Mouse (Mus musculus): ENCODE results near the gene Kcnj9. TPM values are rescaled to one million over a fixed set of nuclear protein-coding genes. Genes with fewer than 3 reads are reported as not detected.

The Kcnj9 gene
- polyA plus RNA-seq, 1 experiment from 2014 or later, result 4.1 TPM

DNA sequence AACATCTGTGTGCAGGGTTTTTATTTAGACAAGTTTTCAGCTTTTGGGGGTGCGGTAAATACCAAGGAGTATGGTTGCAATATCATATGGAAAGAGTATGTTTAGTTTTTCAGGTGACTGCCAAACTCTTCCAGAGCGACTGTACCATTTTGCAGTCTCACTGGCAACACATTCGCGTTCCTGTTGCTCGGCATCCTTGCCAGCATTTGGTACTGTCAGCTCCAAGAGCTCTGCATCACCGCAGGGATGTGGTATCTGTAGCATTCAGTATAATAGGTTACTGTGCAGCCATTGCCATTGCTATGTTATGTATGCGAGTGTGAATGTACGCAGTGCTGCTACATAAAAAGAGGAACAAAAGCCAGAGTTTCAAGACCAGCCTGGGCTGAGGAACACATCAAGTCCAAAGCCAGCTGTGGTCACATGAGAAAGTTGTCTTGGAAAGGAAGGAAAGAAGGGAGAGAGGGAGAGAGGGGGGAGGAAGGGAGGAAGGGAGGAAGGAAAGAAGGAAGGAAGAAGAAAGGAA, 2.4 kb upstream of the Kcnj9 start:
- H3K4me2 ChIP-seq, result no peak overlapping the region
- WGBS, result 56% methylated on average over 8 of the region's 8 CpGs
- H3K9me3 ChIP-seq, result no peaks in the 10 kb centered on the region
- no peak overlapping the region for H3K27ac ChIP-seq (replicated peaks)
- no peaks in the 10 kb centered on the region for H3K36me3 ChIP-seq
- H3K27me3 ChIP-seq, result no peaks in the 10 kb centered on the region
- peaks cover 19% of the 10 kb centered on the region for H3K4me1 ChIP-seq (replicated peaks)
- no peak for ATAC-seq (ENCODE audit: low FRiP score, low read depth)
- H3K4me3 ChIP-seq, result no peak overlapping the region
- no peak overlapping the region for H3K9ac ChIP-seq

- Histone ChIP-seq H3K27ac (replicated peaks) (no peak overlapping the region; the same call in 1 of the 2 replicates), H3K27me3 (no peaks in the 10 kb centered on the region), H3K9ac (0 out of 2 replicates have a peak overlapping the region, but pooled peaks have one; percentile 10), H3K4me2 (peak overlapping the region; percentile 59), H3K9me3 (no peaks in the 10 kb centered on the region), H3K4me3 (peak overlapping the region; percentile 35; the same call in 1 of the 2 replicates), H3K4me1 (replicated peaks) (peaks cover 30% of the 10 kb centered on the region), H3K36me3 (no peaks in the 10 kb centered on the region)
- ATAC-seq (ENCODE audit: low FRiP score, low read depth), result 0 out of 2 replicates have a peak, but pooled peaks have one; percentile 12
- WGBS, result 72% methylated on average over 6 of the region's 6 CpGs
Observed at GRCm38 (mm10) chr1:172329616-172330015, 498 bp upstream of the Kcnj9 start.

GRCm38 (mm10) chr1:172328461-172328860, 657 bp downstream of the Kcnj9 start:
- Histone ChIP-seq H3K4me2 (peak overlapping the region; percentile 59), H3K4me1 (replicated peaks) (peaks cover 33% of the 10 kb centered on the region), H3K4me3 (peak overlapping the region; percentile 35), H3K9ac (0 out of 2 replicates have a peak overlapping the region, but pooled peaks have one; percentile 10), H3K27me3 (no peaks in the 10 kb centered on the region), H3K36me3 (no peaks in the 10 kb centered on the region), H3K27ac (replicated peaks) (no peak overlapping the region), H3K9me3 (no peaks in the 10 kb centered on the region)
- no peak for ATAC-seq (ENCODE audit: low FRiP score, low read depth)
- 83% methylated on average over 7 of the region's 7 CpGs for WGBS

GRCm38 (mm10) chr1:172328041-172328440, 1.1 kb downstream of the Kcnj9 start:
- Histone ChIP-seq H3K4me1 (replicated peaks) (peaks cover 33% of the 10 kb centered on the region), H3K9ac (no peak overlapping the region), H3K4me3 (no peak overlapping the region), H3K4me2 (peak overlapping the region; percentile 59), H3K9me3 (no peaks in the 10 kb centered on the region), H3K36me3 (no peaks in the 10 kb centered on the region), H3K27ac (replicated peaks) (no peak overlapping the region), H3K27me3 (no peaks in the 10 kb centered on the region)
- 83% methylated on average over 3 of the region's 3 CpGs for WGBS
- no peak for ATAC-seq (ENCODE audit: low FRiP score, low read depth)

DNA sequence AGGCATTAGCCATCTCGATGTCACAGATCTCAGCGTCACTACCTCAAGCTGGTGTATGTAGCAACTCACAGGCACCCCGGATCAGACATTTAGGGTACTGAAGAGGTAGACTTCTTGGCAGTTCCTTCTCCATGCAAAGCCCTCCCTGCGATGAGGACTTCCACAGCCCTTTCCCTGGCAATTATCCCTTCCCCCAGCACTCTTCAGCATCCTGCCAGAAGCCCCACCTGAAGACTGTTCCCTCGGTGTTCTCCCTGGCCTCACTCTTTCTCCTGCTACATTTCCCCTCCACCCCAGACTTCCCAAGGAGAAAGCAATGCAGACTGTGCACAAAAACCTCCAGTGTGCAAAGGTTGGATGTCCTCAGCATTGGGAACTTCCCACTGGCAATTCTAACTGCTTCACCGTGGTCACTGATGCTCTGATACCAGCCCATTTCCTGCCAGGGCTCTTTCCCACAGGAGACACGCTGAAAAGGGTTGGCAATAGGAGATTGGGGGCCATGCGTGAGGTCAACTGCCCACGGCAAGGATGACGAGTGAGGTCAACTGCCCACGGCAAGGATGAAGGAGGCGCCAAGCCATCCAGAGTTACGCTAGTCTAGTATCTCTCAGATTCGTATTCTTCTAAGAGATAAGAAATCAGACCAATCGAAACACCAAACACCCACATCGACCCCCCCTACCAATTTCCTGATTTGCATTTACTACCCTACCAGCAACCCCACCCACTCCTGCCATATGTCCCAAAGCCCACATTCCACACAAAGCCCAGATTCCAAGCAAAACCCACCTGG, 1.7 kb downstream of the Kcnj9 start:
- Histone ChIP-seq H3K27me3 (no peaks in the 10 kb centered on the region), H3K36me3 (no peaks in the 10 kb centered on the region), H3K4me3 (no peak overlapping the region), H3K27ac (replicated peaks) (no peak overlapping the region), H3K9me3 (no peaks in the 10 kb centered on the region), H3K4me2 (no peak overlapping the region), H3K9ac (no peak overlapping the region), H3K4me1 (replicated peaks) (peaks cover 33% of the 10 kb centered on the region)
- 92% methylated on average over 16 of the region's 16 CpGs for WGBS
- no peak for ATAC-seq (ENCODE audit: low FRiP score, low read depth)

GRCm38 (mm10) chr1:172326684-172327083, 2.4 kb downstream of the Kcnj9 start:
- Histone ChIP-seq H3K27me3 (no peaks in the 10 kb centered on the region), H3K9me3 (no peaks in the 10 kb centered on the region), H3K36me3 (no peaks in the 10 kb centered on the region), H3K4me1 (replicated peaks) (peaks cover 33% of the 10 kb centered on the region), H3K4me3 (peak overlapping the region; percentile 50), H3K9ac (peak overlapping the region; percentile 45; the same call in 1 of the 2 replicates), H3K27ac (replicated peaks) (no peak overlapping the region), H3K4me2 (peak overlapping the region; percentile 87)
- no peak for ATAC-seq (ENCODE audit: low FRiP score, low read depth)
- 63% methylated on average over 11 of the region's 11 CpGs for WGBS

- H3K9me3 ChIP-seq, result no peaks in the 10 kb centered on the region
- no peaks in the 10 kb centered on the region for H3K27me3 ChIP-seq
- H3K27ac ChIP-seq (replicated peaks), result peak overlapping the region; percentile 30; the same call in 1 of the 2 replicates
- H3K9ac ChIP-seq, result peak overlapping the region; percentile 45
- 21% methylated on average over 87 of the region's 94 CpGs for WGBS
- peak; percentile 73 for ATAC-seq (ENCODE audit: low FRiP score, low read depth)
- peak overlapping the region; percentile 50 for H3K4me3 ChIP-seq
- H3K4me1 ChIP-seq (replicated peaks), result peaks cover 33% of the 10 kb centered on the region
- H3K36me3 ChIP-seq, result no peaks in the 10 kb centered on the region
- H3K4me2 ChIP-seq, result peak overlapping the region; percentile 87
Observed at GRCm38 (mm10) chr1:172325680-172326535, 3.2 kb downstream of the Kcnj9 start.

DNA sequence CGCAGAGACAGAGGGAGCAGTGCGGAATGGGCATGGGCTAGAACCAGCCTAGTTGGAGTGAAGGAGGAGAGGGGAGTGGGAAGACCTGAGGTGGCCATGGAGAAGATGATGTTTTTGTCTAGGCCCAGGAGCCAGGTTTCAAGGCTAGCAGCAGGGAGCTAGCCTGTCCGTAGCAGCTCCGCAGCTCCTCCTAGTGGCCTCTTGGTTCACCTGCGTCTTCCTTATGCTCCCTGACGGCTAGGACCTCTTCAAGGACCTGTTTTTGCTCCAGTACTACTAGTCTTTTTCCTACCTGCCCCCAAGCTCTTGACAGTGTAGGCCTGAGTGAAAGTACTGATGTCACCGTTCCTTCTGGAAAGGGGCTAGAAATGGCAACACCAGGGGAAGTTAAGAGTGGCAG, 4.4 kb downstream of the Kcnj9 start:
- peak; percentile 17; the same call in 1 of the 2 replicates for ATAC-seq (ENCODE audit: low FRiP score, low read depth)
- H3K9ac ChIP-seq, result no peak overlapping the region
- H3K4me1 ChIP-seq (replicated peaks), result peaks cover 34% of the 10 kb centered on the region
- H3K36me3 ChIP-seq, result no peaks in the 10 kb centered on the region
- H3K4me3 ChIP-seq, result no peak overlapping the region
- H3K27me3 ChIP-seq, result no peaks in the 10 kb centered on the region
- H3K9me3 ChIP-seq, result no peaks in the 10 kb centered on the region
- H3K27ac ChIP-seq (replicated peaks), result no peak overlapping the region
- no peak overlapping the region for H3K4me2 ChIP-seq
- 13% methylated on average over 7 of the region's 7 CpGs for WGBS

GRCm38 (mm10) chr1:172323801-172324359, 5.2 kb downstream of the Kcnj9 start:
- H3K4me1 ChIP-seq (replicated peaks), result peaks cover 32% of the 10 kb centered on the region
- H3K27me3 ChIP-seq, result no peaks in the 10 kb centered on the region
- WGBS, result 59% methylated on average over 6 of the region's 6 CpGs
- H3K27ac ChIP-seq (replicated peaks), result no peak overlapping the region
- ATAC-seq (ENCODE audit: low FRiP score, low read depth), result no peak
- no peaks in the 10 kb centered on the region for H3K9me3 ChIP-seq
- H3K36me3 ChIP-seq, result no peaks in the 10 kb centered on the region
- no peak overlapping the region for H3K4me3 ChIP-seq
- no peak overlapping the region for H3K4me2 ChIP-seq
- H3K9ac ChIP-seq, result no peak overlapping the region

DNA sequence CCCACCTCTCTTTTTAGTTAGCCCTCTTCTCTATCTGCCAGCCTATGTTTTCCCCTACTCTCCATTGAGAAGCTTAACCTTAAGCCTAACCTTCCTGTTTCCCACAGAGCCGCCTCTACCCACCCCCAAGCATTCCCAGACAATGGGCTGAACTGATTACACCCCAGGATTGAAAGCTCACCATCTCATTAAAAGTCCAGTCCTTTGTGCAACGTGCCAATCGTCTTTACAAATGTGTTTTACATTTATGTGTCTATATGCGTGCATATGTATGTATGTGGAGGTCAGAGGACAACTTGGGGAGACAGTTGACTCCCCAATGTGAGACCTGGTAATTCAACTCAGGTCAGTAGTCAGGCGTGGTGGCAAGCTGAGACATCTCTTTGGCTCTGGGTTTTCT, 5.8 kb downstream of the Kcnj9 start:
- H3K4me3 ChIP-seq, result no peak overlapping the region
- no peak overlapping the region for H3K4me2 ChIP-seq
- no peaks in the 10 kb centered on the region for H3K36me3 ChIP-seq
- H3K4me1 ChIP-seq (replicated peaks), result peaks cover 29% of the 10 kb centered on the region
- no peaks in the 10 kb centered on the region for H3K27me3 ChIP-seq
- H3K27ac ChIP-seq (replicated peaks), result no peak overlapping the region
- H3K9me3 ChIP-seq, result no peaks in the 10 kb centered on the region
- WGBS, result 19% methylated on average over 5 of the region's 5 CpGs
- no peak overlapping the region for H3K9ac ChIP-seq
- no peak for ATAC-seq (ENCODE audit: low FRiP score, low read depth)

DNA sequence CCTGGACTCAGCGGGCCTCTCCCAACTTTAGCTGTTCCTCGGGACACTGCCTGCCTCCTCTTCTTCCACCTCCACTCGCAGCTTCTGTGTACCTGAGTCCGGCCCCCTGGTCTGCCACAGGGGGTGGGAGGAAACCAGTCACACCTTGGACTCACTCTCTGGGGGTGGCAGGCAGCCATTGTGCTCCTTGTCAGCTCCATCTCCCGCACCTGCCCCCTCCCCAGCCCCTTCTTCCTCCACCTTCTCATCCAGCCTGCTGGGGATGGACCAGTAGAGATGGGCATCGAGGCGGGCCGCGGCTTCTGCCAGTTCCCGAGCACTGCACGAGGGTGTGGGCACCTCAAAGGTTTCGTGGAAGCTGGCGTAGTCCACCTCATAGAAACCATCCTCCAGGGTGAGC, 6.4 kb downstream of the Kcnj9 start:
- no peaks in the 10 kb centered on the region for H3K9me3 ChIP-seq
- no peaks in the 10 kb centered on the region for H3K36me3 ChIP-seq
- no peak overlapping the region for H3K27ac ChIP-seq (replicated peaks)
- no peak overlapping the region for H3K4me2 ChIP-seq
- 62% methylated on average over 13 of the region's 13 CpGs for WGBS
- peaks cover 33% of the 10 kb centered on the region for H3K4me1 ChIP-seq (replicated peaks)
- H3K9ac ChIP-seq, result no peak overlapping the region
- no peak overlapping the region for H3K4me3 ChIP-seq
- ATAC-seq (ENCODE audit: low FRiP score, low read depth), result no peak
- H3K27me3 ChIP-seq, result no peaks in the 10 kb centered on the region
